Mouse (Mus musculus) limb, embryonic 11.5 days (tissue): ENCODE measurements around the gene Wfdc12. TPM values are rescaled to one million over a fixed set of nuclear protein-coding genes. Genes with fewer than 3 reads are reported as not detected.
A peak's percentile ranks its signal among the peaks of the same experiment; 100 is the strongest.

Experiments used
- ATAC-seq: fragments of 200-750 bp; cut with Nextera tagmentation; 2 replicates; pipeline ENCODE4 v1.8.0; 2017; ENCODE audit warnings: low read depth; ENCODE audit not compliant: insufficient number of reproducible peaks, low FRiP score, low TSS enrichment
- DNase-seq: peaks from one replicate; pipeline ENCODE4 v3.0.0-alpha.2; 2015; ENCODE audit warnings: low spot score
- H3K27ac ChIP-seq: fragments of 300-500 bp; sonication (generic); replicated peaks from 2 replicates; pipeline ENCODE4 v1.5.1; 2014; ENCODE audit warnings: low read depth, mild to moderate bottlenecking, low read length
- H3K27me3 ChIP-seq: fragments of 300-500 bp; sonication (generic); 2 replicates; pipeline ENCODE4 v1.6.1; 2014; ENCODE audit warnings: mild to moderate bottlenecking, low read length, mixed read lengths; ENCODE audit not compliant: control insufficient read depth, insufficient read depth
- H3K36me3 ChIP-seq: fragments of 300-500 bp; sonication (generic); 2 replicates; pipeline ENCODE4 v1.6.1; 2014; ENCODE audit warnings: mild to moderate bottlenecking, low read length, moderate library complexity, mixed read lengths; ENCODE audit not compliant: control insufficient read depth, insufficient read depth
- H3K4me1 ChIP-seq: fragments of 300-500 bp; sonication (generic); 2 replicates; pipeline ENCODE4 v1.6.1; 2014; ENCODE audit warnings: low read length, mixed read lengths; ENCODE audit not compliant: control insufficient read depth, insufficient read depth
- H3K4me2 ChIP-seq: fragments of 300-500 bp; sonication (generic); 2 replicates; pipeline ENCODE4 v1.6.1; 2014; ENCODE audit warnings: low read depth, mild to moderate bottlenecking, moderate library complexity; ENCODE audit not compliant: severe bottlenecking
- H3K4me3 ChIP-seq: fragments of 300-500 bp; sonication (generic); 2 replicates; pipeline ENCODE4 v1.5.1; 2014; ENCODE audit warnings: low read depth, low read length
- H3K9ac ChIP-seq: fragments of 300-500 bp; sonication (generic); 2 replicates; pipeline ENCODE4 v1.6.1; 2014; ENCODE audit warnings: mild to moderate bottlenecking, low read length
- H3K9me3 ChIP-seq: fragments of 300-500 bp; sonication (generic); 2 replicates; pipeline ENCODE4 v1.6.1; 2016; ENCODE audit warnings: low read length; ENCODE audit not compliant: control insufficient read depth
- WGBS: fragments of 180-500 bp; shearing (Covaris S2); extraction: QIAGEN DNeasy Blood & Tissue Kit; methylation state at CpG from one replicate; pipeline ENCODE4 v1.1.7; 2014; 5-methylcytosine and 5-hydroxymethylcytosine counted together
- polyA plus RNA-seq: library from polyadenylated mRNA; unstranded; fragments of >200 nt; fragmentation: Nextera tagmentation; extraction: Ambion mirVana; gene quantifications from 2 replicates; pipeline ENCODE4 v1.2.1, GENCODE M21; 2014

Wfdc12 gene
- polyA plus RNA-seq, 1 experiment from 2014 or later, result not detected

DNA sequence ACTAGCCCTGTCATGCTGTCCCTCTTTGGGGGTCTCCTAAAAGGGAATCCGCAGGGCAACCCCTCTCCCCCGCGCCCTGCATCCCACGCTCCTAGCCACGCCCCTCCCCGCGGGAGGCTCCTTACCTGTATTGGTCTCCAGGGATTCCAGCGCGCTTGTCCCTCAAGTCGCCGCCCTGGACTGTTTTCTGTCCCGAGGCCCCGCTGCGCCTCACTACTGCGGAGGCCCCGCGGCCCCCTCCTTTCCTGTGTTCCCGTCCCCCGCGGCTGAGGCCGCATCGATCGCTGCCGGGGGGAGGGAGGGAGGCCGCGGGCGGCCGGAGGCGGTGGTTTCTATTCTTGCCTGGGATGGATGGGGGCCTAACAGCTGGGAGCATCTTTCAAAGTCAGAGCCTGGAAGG is 19.5 kb downstream of the Wfdc12 start, which contains the start of gene Kcns1:
TSS of gene Kcns1 (minus strand) at position 212 of the 400 bp plus-strand sequence.
- WGBS, result under 1% methylated on average over 29 of the region's 29 CpGs
- no peaks in the 10 kb centered on the region; the same call in 1 of the 2 replicates for H3K9me3 ChIP-seq
- H3K27ac ChIP-seq, result no peak within 1 kb of the TSS
- ATAC-seq (no peak), DNase-seq (peak; percentile 31)
- H3K27me3 ChIP-seq, result peaks cover 65% of the 10 kb centered on the region
- peak within 1 kb of the TSS; percentile 49 for H3K4me2 ChIP-seq
- H3K4me1 ChIP-seq, result peaks cover 14% of the 10 kb centered on the region
- peak within 1 kb of the TSS; percentile 45; the same call in 1 of the 2 replicates for H3K9ac ChIP-seq
- peak within 1 kb of the TSS; percentile 31 for H3K4me3 ChIP-seq
- H3K36me3 ChIP-seq, result no peaks in the 10 kb centered on the region

DNA sequence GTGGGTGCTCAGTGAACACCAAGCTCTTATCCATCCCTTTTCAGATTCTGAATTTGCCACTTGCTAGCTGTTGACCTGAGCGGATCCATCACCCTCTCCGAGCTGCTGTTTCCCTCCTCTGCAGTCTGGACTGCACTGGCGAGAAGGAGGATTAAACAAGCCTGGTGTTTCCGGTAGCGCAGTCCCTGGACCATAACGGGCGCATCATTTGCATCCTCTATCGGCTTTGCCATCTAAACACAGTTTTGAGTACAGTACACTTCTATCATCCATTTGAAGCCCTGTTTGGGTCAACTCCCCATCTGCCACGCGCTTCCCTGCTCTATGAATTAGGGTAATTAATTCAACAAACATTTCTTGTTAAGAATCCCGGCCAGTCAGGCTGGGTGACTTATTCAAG is 20.1 kb downstream of the Wfdc12 start:
- peaks cover 66% of the 10 kb centered on the region for H3K27me3 ChIP-seq
- peaks cover 14% of the 10 kb centered on the region for H3K4me1 ChIP-seq
- H3K36me3 ChIP-seq, result no peaks in the 10 kb centered on the region
- ATAC-seq (no peak), DNase-seq (no peak)
- H3K9ac ChIP-seq, result no peak overlapping the region
- H3K4me2 ChIP-seq, result no peak overlapping the region; the same call in 1 of the 2 replicates
- 5% methylated on average over 11 of the region's 11 CpGs for WGBS
- H3K27ac ChIP-seq, result no peak overlapping the region
- H3K9me3 ChIP-seq, result no peaks in the 10 kb centered on the region; the same call in 1 of the 2 replicates
- 0 out of 2 replicates have a peak overlapping the region, but pooled peaks have one; percentile 31 for H3K4me3 ChIP-seq

DNA sequence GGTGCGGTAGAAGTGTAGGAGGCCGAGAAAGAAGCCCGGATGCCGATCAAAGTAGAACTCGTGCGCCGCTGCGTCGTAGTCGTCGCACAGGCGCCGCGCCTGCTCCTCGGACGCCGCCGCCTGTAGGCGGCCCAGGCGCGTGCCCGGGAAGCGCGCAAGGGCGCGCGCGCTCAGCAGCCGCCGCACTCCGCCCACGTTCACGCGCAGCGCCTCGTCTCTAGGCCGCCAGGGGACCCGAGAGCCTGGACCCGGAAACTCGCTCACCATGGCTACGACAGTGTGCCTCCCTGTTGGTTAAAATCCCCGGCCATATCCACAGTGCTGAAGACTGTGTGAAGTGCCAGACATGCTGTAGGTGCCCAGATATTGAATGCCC is 21.8 kb downstream of the Wfdc12 start:
- ATAC-seq (no peak), DNase-seq (no peak)
- Histone ChIP-seq H3K4me3 (peak overlapping the region; percentile 24), H3K4me1 (peaks cover 14% of the 10 kb centered on the region), H3K4me2 (peak overlapping the region; percentile 45), H3K9me3 (no peaks in the 10 kb centered on the region; the same call in 1 of the 2 replicates), H3K9ac (peak overlapping the region; percentile 47; the same call in 1 of the 2 replicates), H3K27ac (no peak overlapping the region), H3K36me3 (no peaks in the 10 kb centered on the region), H3K27me3 (peaks cover 63% of the 10 kb centered on the region)
- 13% methylated on average over 41 of the region's 42 CpGs for WGBS

DNA sequence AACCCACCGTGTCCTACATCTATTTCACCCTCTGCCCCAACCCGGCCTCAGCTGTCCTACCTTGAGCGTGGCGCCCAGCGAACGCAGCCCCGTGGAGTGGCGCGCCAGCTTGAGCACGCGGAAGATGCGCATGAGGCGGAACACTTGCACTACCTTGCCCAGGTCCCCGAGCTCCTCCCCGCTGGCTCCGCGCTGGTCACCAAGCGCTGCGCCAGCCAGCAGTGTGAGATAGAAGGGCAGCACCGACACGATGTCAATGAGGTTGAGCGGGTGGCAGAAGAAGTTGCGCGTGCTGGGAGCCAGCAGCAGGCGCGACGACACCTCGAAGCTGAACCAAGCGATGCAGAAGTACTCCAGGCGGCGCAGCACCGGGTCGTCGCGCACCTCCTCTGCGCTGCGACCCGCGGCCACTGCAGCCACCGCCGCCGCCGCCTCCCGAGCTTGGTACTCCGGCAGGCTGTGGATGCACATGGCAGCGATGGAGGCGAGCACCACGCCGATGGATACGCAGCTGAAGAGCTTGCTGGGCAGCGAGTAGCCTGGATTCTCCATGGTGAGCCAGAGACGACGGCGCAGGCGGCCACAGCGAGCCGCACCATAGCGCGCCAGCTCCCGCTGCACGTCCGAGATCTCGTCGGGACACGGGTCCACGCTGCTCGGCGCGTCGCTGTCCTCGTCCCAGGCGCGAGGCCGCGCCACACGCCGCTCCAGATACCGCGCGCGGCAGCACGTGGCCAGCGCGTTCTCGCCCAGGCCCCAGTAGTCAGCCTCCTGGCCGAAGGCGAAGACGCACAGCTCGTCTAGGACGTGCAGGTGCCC is 22.4 kb downstream of the Wfdc12 start:
- Histone ChIP-seq H3K9ac (peak overlapping the region; percentile 47; the same call in 1 of the 2 replicates), H3K4me2 (peak overlapping the region; percentile 45), H3K9me3 (no peaks in the 10 kb centered on the region; the same call in 1 of the 2 replicates), H3K27me3 (peaks cover 61% of the 10 kb centered on the region), H3K27ac (no peak overlapping the region), H3K36me3 (no peaks in the 10 kb centered on the region), H3K4me3 (peak overlapping the region; percentile 24), H3K4me1 (peaks cover 14% of the 10 kb centered on the region)
- no peak for ATAC-seq
- 12% methylated on average over 90 of the region's 90 CpGs for WGBS
- DNase-seq, result peak; percentile 50

DNA sequence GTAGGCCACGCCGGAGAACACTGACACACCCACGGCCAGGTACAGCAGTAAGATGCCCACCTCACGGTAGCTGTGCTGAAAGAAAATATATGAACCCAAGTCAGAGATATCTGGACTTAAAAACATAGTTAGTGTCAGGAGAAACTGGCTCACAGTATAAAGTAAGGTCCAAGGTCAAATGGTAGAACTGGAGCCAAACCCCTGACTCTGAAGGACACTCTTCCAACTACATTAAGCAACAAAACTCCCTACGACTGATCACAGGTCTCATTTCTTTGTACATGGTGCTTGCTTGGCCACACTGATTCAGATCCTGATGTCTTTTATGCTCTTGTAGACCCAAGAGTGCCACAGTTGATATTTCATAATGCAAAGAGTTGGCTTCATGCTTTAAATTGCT is 25.5 kb downstream of the Wfdc12 start:
- no peak for DNase-seq
- Histone ChIP-seq H3K9me3 (no peaks in the 10 kb centered on the region; the same call in 1 of the 2 replicates), H3K4me2 (no peak overlapping the region), H3K9ac (no peak overlapping the region), H3K4me3 (no peak overlapping the region), H3K27me3 (peaks cover 41% of the 10 kb centered on the region), H3K4me1 (peaks cover 9% of the 10 kb centered on the region), H3K36me3 (no peaks in the 10 kb centered on the region), H3K27ac (no peak overlapping the region)
- WGBS, result 89% methylated on average over 5 of the region's 5 CpGs
- no peak for ATAC-seq

DNA sequence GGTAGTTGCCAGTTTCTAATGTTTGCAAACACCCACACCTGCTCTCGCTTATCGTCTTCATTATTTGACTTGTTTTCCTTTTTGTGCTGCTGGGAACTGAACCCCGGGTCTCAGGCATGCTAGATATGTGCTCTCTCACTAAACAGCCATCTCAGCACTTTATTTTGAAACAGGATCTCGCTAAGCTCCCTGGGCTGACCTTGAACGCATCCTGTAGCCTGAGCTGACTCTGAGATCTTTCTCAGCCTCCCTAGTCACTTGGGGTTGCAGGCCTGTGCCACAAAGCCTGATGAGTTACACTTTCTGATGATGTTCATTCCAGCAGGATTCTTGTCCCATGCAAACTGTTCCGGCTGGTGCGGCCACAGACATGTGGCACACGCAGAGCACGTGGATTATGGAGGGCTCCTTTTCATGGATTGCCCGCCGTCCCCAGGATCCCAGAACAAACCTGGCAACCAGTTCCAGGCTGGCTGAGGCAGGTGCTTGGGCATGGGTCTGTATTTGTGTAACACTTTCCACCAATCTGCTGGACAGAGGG is 28.8 kb downstream of the Wfdc12 start:
- 84% methylated on average over 11 of the region's 11 CpGs for WGBS

DNA sequence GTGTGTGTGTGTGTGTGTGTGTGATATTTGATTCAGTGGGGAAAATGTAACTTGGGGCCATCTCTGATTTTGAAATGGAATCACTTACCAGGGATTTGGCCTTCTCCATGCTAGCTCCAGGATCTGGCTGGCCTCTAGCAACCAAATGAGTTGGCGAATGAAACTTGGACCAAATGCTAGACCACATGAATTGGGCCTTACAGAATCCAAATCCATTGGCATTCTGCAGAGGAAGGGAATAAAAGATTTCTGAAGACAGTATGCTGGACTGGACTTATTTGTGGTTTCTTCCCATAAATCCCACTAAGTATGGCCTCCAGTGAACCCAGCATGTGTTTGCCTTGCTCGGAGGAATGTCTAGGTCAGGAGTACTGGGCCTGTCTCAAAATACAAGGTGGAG is 31.6 kb downstream of the Wfdc12 start:
- Histone ChIP-seq H3K36me3 (no peaks in the 10 kb centered on the region), H3K9me3 (no peaks in the 10 kb centered on the region), H3K4me2 (no peak overlapping the region), H3K27ac (no peak overlapping the region), H3K27me3 (no peaks in the 10 kb centered on the region), H3K4me1 (no peaks in the 10 kb centered on the region), H3K4me3 (no peak overlapping the region), H3K9ac (no peak overlapping the region)
- DNase-seq (no peak), ATAC-seq (no peak)
- 73% methylated on average over 2 of the region's 2 CpGs for WGBS

More for the DNA sequence above, 28.8 kb downstream of the Wfdc12 start:
- Histone ChIP-seq H3K9me3 (no peaks in the 10 kb centered on the region), H3K36me3 (no peaks in the 10 kb centered on the region), H3K4me2 (no peak overlapping the region), H3K9ac (no peak overlapping the region), H3K4me3 (no peak overlapping the region), H3K4me1 (no peaks in the 10 kb centered on the region), H3K27ac (no peak overlapping the region), H3K27me3 (peaks cover 8% of the 10 kb centered on the region)
- no peak for ATAC-seq
- DNase-seq, result no peak

DNA sequence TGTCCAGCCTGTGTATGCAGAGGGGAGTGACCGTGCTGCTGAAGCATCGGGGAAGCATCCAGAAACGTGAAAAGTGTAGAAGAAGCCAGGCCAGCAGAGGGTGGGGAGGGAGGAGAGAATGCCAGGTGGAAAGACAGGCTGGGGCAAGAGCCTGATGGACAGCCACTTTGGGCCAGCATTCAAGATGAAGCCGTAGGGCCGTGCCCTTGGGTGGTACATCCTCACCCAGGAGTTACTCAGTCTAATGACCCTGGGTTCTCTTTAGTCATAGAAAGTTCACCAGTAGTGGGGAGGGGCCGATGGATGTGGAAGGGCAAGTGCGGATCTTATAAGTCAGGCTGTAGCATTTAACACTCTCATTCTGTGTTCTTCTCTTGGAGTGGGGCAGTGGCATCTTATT is 34.2 kb downstream of the Wfdc12 start:
- ATAC-seq, result no peak
- Histone ChIP-seq H3K36me3 (no peaks in the 10 kb centered on the region; the same call in 1 of the 2 replicates), H3K27ac (no peak overlapping the region), H3K9ac (no peak overlapping the region), H3K9me3 (no peaks in the 10 kb centered on the region), H3K4me1 (no peaks in the 10 kb centered on the region; the same call in 1 of the 2 replicates), H3K4me2 (no peak overlapping the region), H3K4me3 (no peak overlapping the region), H3K27me3 (no peaks in the 10 kb centered on the region)
- no peak for DNase-seq
- 82% methylated on average over 7 of the region's 7 CpGs for WGBS
